Mouse (Mus musculus): ENCODE measurements around the gene Limk1. TPM values are rescaled to one million over a fixed set of nuclear protein-coding genes. Genes with fewer than 3 reads are reported as not detected.
A peak's percentile ranks its signal among the peaks of the same experiment; 100 is the strongest.

The Limk1 gene
- polyA plus RNA-seq, 1 experiment from 2014 or later, result 19.0 TPM

DNA sequence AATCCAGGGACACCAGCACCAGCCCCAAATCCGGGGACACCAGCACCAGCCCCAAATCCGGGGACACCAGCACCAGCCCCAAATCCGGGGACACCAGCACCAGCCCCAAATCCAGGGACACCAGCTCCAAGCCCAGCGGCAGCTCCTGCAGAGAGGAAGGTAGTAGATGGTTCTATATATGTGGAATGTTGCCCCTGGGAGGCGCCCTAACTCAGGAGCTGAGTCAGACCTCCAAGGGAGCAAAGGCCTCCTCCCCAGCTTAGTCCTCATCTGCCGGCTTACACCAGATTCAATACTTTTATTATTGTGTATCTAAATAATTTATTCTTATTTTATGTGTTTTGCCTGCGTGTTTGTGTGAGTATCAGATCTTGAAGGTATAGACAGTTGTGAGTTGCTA is 22.7 kb upstream of the Limk1 start:
- no peaks in the 10 kb centered on the region for H3K36me3 ChIP-seq (ENCODE audit: control insufficient read depth, insufficient read depth)
- no peak for ATAC-seq
- 68% methylated on average over 7 of the region's 7 CpGs for WGBS

DNA sequence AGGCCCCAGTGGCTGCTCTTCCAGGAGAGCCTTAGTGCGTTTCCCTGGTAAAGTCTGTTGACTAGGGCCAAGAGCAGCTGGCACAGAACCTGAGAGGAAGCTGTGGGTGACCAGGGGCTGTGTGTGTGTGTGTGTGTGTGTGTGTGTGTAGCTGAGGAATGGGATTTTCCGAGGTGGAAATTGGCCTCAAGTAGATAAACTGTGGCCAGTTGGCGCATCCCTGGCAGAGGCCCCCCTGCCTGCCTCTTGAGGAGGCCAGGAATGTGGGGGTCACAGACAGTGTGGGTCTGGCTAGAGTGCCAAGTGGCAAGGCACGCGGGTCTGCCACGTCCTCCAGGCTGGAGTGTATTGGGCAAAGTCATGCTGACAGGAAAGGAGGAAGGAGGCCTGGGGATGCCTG is 20.9 kb upstream of the Limk1 start:
- Histone ChIP-seq H3K4me3 (replicated peaks; ENCODE audit: low read length) (no peak overlapping the region), H3K27me3 (replicated peaks; ENCODE audit: control insufficient read depth, insufficient read depth, low read length) (no peaks in the 10 kb centered on the region), H3K4me1 (replicated peaks; ENCODE audit: control insufficient read depth, insufficient read depth, low read length) (no peaks in the 10 kb centered on the region), H3K27ac (ENCODE audit: low read length) (no peak overlapping the region), H3K9ac (replicated peaks; ENCODE audit: low read depth, low read length) (no peak overlapping the region), H3K9me3 (ENCODE audit: control insufficient read depth, low read length) (no peaks in the 10 kb centered on the region), H3K36me3 (ENCODE audit: control insufficient read depth, insufficient read depth) (no peaks in the 10 kb centered on the region), H3K4me2 (ENCODE audit: low read length) (no peak overlapping the region)
- 51% methylated on average over 6 of the region's 6 CpGs for WGBS
- ATAC-seq, result no peak

More for the DNA sequence above, 22.7 kb upstream of the Limk1 start:
- Histone ChIP-seq H3K27me3 (replicated peaks; ENCODE audit: control insufficient read depth, insufficient read depth, low read length) (no peaks in the 10 kb centered on the region), H3K4me1 (replicated peaks; ENCODE audit: control insufficient read depth, insufficient read depth, low read length) (no peaks in the 10 kb centered on the region), H3K9ac (replicated peaks; ENCODE audit: low read depth, low read length) (no peak overlapping the region), H3K4me3 (replicated peaks; ENCODE audit: low read length) (no peak overlapping the region), H3K27ac (ENCODE audit: low read length) (no peak overlapping the region), H3K4me2 (ENCODE audit: low read length) (no peak overlapping the region), H3K9me3 (ENCODE audit: control insufficient read depth, low read length) (no peaks in the 10 kb centered on the region)

DNA sequence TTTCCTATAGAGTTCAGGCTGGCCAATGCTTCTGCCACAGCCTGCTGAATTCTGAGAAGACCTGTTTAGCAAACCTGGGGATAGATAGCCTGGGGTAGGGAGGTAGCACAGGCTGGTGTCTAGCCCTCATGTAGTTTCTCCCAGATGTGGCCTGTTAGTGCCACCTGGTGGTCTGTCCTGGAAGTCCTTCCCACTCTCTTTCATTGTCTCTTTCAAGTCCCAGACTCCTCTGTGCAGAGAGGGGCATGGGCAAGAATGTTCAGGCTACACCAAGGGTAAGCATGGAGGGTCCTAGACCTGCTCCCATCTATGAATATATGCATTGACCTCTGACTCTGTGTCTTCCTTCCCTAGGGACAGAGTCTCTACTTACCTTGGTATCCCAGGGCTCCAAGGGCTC is 15.8 kb upstream of the Limk1 start:
- H3K27me3 ChIP-seq (replicated peaks; ENCODE audit: control insufficient read depth, insufficient read depth, low read length), result no peaks in the 10 kb centered on the region
- H3K4me1 ChIP-seq (replicated peaks; ENCODE audit: control insufficient read depth, insufficient read depth, low read length), result no peaks in the 10 kb centered on the region
- no peaks in the 10 kb centered on the region for H3K9me3 ChIP-seq (ENCODE audit: control insufficient read depth, low read length)
- H3K4me2 ChIP-seq (ENCODE audit: low read length), result no peak overlapping the region
- no peaks in the 10 kb centered on the region for H3K36me3 ChIP-seq (ENCODE audit: control insufficient read depth, insufficient read depth)
- no peak overlapping the region for H3K4me3 ChIP-seq (replicated peaks; ENCODE audit: low read length)
- no peak overlapping the region for H3K27ac ChIP-seq (ENCODE audit: low read length)
- ATAC-seq, result peak; percentile 69
- no peak overlapping the region for H3K9ac ChIP-seq (replicated peaks; ENCODE audit: low read depth, low read length)

DNA sequence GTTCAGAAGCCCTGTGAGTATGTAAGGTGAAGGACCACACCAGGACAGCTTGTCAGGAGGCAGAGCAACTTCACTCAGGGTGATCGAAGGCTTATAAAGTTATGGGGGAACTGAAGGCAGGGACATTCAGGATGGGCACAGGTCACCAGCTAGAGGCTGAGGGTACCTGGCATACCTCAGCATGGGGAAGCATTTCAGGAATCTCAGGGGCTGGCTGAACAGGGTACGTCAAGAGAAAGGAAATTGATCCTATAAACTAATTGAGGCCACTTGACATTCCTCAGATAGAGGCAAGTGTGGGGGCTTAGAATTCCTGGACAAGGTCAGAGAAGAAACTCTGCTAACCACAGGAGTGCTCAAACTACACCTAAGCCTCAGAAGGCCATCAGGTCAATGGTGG is 7.1 kb upstream of the Limk1 start:
- no peaks in the 10 kb centered on the region for H3K27me3 ChIP-seq (replicated peaks; ENCODE audit: control insufficient read depth, insufficient read depth, low read length)
- no peak overlapping the region for H3K4me3 ChIP-seq (replicated peaks; ENCODE audit: low read length)
- H3K4me2 ChIP-seq (ENCODE audit: low read length), result no peak overlapping the region
- H3K4me1 ChIP-seq (replicated peaks; ENCODE audit: control insufficient read depth, insufficient read depth, low read length), result no peaks in the 10 kb centered on the region
- H3K27ac ChIP-seq (ENCODE audit: low read length), result no peak overlapping the region
- ATAC-seq, result no peak
- no peaks in the 10 kb centered on the region for H3K9me3 ChIP-seq (ENCODE audit: control insufficient read depth, low read length)
- WGBS, result 76% methylated on average over 2 of the region's 2 CpGs
- H3K36me3 ChIP-seq (ENCODE audit: control insufficient read depth, insufficient read depth), result no peaks in the 10 kb centered on the region
- no peak overlapping the region for H3K9ac ChIP-seq (replicated peaks; ENCODE audit: low read depth, low read length)

DNA sequence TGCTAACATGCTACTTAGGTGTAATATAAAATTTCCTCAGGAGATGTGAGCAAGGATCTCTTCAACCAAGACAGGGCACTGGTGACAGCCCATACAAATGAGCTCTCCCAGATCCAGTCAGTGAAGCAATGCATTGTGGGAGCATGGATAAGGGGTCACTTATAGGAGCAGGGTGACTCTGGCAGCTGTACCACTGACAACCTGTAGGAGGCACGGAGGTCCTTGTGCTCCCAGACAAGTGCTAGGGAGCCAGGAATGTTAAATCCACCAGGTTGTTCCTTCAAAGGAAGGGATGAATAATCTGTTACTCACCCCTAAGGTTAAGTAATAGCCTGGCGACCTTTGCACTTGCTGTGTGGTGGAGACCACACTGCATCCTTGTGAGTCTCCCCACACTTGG is 6.7 kb upstream of the Limk1 start:
- Histone ChIP-seq H3K9ac (replicated peaks; ENCODE audit: low read depth, low read length) (no peak overlapping the region), H3K4me1 (replicated peaks; ENCODE audit: control insufficient read depth, insufficient read depth, low read length) (no peaks in the 10 kb centered on the region), H3K36me3 (ENCODE audit: control insufficient read depth, insufficient read depth) (no peaks in the 10 kb centered on the region), H3K4me2 (ENCODE audit: low read length) (no peak overlapping the region), H3K9me3 (ENCODE audit: control insufficient read depth, low read length) (no peaks in the 10 kb centered on the region), H3K27ac (ENCODE audit: low read length) (no peak overlapping the region), H3K4me3 (replicated peaks; ENCODE audit: low read length) (no peak overlapping the region), H3K27me3 (replicated peaks; ENCODE audit: control insufficient read depth, insufficient read depth, low read length) (no peaks in the 10 kb centered on the region)
- 23% methylated on average over 2 of the region's 2 CpGs for WGBS
- ATAC-seq, result no peak

DNA sequence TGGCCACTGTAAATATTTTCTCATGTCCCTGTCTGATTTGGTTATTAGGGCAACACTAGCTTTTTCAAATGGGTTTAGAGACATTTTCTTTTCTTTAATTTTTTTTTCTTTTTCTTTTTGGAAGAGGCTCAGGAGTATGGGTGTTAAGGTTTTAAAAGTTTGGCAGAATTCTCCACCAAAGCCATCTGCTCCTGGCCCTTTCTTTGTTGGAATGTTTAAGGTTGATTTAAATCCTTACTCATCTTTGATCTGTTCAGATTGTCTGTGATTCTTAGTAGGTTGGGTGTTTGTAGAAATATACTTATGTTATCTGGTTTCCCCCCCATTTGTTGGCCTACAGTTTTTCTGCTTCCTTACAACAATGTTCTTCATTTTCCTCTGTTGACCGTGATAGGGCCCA is 4.3 kb upstream of the Limk1 start:
- ATAC-seq, result no peak
- H3K4me2 ChIP-seq (ENCODE audit: low read length), result no peak overlapping the region
- H3K27ac ChIP-seq (ENCODE audit: low read length), result no peak overlapping the region
- H3K4me3 ChIP-seq (replicated peaks; ENCODE audit: low read length), result no peak overlapping the region
- no peak overlapping the region for H3K9ac ChIP-seq (replicated peaks; ENCODE audit: low read depth, low read length)
- 81% methylated on average over 1 of the region's 1 CpGs for WGBS
- peaks cover 5% of the 10 kb centered on the region for H3K4me1 ChIP-seq (replicated peaks; ENCODE audit: control insufficient read depth, insufficient read depth, low read length)
- H3K9me3 ChIP-seq (ENCODE audit: control insufficient read depth, low read length), result no peaks in the 10 kb centered on the region
- H3K27me3 ChIP-seq (replicated peaks; ENCODE audit: control insufficient read depth, insufficient read depth, low read length), result no peaks in the 10 kb centered on the region
- H3K36me3 ChIP-seq (ENCODE audit: control insufficient read depth, insufficient read depth), result no peaks in the 10 kb centered on the region

DNA sequence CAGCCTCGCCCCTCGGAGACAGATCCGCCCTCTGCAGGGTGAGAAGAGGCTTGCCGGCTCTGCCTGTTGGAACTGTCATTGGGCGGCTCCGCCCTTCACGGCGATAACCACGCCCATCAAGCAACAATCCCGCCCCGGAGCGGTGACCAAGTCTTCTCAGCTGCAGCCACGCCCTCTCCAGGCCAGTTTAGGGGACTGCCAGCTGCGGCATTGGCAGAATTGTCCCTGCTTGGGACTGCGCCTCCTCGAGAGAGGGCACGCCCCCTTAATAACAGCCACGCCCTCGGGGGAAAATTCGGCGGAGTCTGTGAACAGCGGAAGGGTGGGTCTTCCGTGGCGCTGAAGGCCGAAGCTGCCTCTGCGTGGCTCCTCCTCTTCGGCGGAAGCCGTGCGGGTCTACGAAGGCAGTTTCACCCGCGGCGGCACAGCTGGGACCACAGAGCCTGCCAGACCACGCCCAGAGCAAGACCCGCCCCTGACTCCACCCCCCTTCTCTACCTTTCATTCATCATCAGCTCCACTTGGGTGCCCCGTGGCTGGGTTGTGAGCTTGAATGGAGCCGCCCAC is 403 bp upstream of the Limk1 start:
- under 1% methylated on average over 37 of the region's 38 CpGs for WGBS

DNA sequence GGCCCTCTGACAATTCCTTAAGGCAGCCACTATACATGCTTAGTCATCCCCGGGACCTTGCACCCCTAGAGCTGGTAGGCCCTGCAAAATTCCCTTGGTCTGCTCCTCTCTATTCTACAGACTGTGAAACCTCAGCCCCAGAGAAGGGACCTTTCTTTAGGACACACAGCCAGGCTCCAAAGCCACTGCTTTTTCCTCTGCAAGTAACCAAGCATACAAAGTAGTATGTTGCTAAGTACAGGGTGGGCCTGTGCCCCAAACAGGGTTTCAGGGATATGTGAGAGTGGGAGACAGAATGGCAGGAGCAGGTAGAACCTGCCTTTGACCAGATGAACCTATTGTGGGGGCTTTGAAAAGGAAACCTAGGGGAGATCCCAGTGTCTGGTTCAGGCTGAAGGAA is 1.2 kb downstream of the Limk1 start:
- Histone ChIP-seq H3K27ac (ENCODE audit: low read length) (no peak overlapping the region), H3K4me3 (replicated peaks; ENCODE audit: low read length) (peak overlapping the region; percentile 94), H3K9ac (replicated peaks; ENCODE audit: low read depth, low read length) (peak overlapping the region; percentile 92), H3K9me3 (ENCODE audit: control insufficient read depth, low read length) (no peaks in the 10 kb centered on the region), H3K27me3 (replicated peaks; ENCODE audit: control insufficient read depth, insufficient read depth, low read length) (no peaks in the 10 kb centered on the region), H3K4me1 (replicated peaks; ENCODE audit: control insufficient read depth, insufficient read depth, low read length) (peaks cover 14% of the 10 kb centered on the region), H3K4me2 (ENCODE audit: low read length) (peak overlapping the region; percentile 89), H3K36me3 (ENCODE audit: control insufficient read depth, insufficient read depth) (peaks cover 17% of the 10 kb centered on the region)
- 74% methylated on average over 1 of the region's 1 CpGs for WGBS
- ATAC-seq, result no peak

More for the DNA sequence above, 403 bp upstream of the Limk1 start:
- H3K4me2 ChIP-seq (ENCODE audit: low read length), result peak overlapping the region; percentile 70
- no peaks in the 10 kb centered on the region for H3K27me3 ChIP-seq (replicated peaks; ENCODE audit: control insufficient read depth, insufficient read depth, low read length)
- H3K36me3 ChIP-seq (ENCODE audit: control insufficient read depth, insufficient read depth), result peaks cover 14% of the 10 kb centered on the region
- peak overlapping the region; percentile 94 for H3K27ac ChIP-seq (ENCODE audit: low read length)
- no peaks in the 10 kb centered on the region for H3K9me3 ChIP-seq (ENCODE audit: control insufficient read depth, low read length)
- peak overlapping the region; percentile 94 for H3K4me3 ChIP-seq (replicated peaks; ENCODE audit: low read length)
- peak overlapping the region; percentile 92 for H3K9ac ChIP-seq (replicated peaks; ENCODE audit: low read depth, low read length)
- H3K4me1 ChIP-seq (replicated peaks; ENCODE audit: control insufficient read depth, insufficient read depth, low read length), result peaks cover 14% of the 10 kb centered on the region
- ATAC-seq, result peak; percentile 97

DNA sequence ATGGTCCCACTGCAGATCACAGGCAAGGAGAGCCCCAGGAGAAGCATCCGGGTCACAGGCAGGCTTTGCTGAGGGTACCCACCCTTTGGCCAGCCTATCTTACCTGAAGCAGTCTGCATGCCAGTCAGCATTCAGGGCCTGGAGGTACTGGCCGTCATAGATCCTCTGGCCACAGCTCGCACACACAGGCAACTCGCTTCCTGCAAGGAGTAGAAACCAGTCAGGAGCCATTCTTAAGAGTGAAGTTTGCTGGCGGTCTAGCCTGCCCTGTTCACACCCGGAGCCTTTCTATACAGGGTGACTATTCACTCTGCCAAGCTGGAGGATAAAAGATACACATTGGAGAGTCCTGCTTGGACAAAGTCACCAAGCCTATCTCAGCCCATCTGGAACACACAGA is 1.9 kb downstream of the Limk1 start:
- 85% methylated on average over 6 of the region's 6 CpGs for WGBS
- Histone ChIP-seq H3K4me1 (replicated peaks; ENCODE audit: control insufficient read depth, insufficient read depth, low read length) (peaks cover 14% of the 10 kb centered on the region), H3K27me3 (replicated peaks; ENCODE audit: control insufficient read depth, insufficient read depth, low read length) (no peaks in the 10 kb centered on the region), H3K4me3 (replicated peaks; ENCODE audit: low read length) (no peak overlapping the region), H3K9ac (replicated peaks; ENCODE audit: low read depth, low read length) (no peak overlapping the region), H3K4me2 (ENCODE audit: low read length) (no peak overlapping the region), H3K27ac (ENCODE audit: low read length) (no peak overlapping the region), H3K9me3 (ENCODE audit: control insufficient read depth, low read length) (no peaks in the 10 kb centered on the region), H3K36me3 (ENCODE audit: control insufficient read depth, insufficient read depth) (peaks cover 17% of the 10 kb centered on the region)
- ATAC-seq, result no peak

DNA sequence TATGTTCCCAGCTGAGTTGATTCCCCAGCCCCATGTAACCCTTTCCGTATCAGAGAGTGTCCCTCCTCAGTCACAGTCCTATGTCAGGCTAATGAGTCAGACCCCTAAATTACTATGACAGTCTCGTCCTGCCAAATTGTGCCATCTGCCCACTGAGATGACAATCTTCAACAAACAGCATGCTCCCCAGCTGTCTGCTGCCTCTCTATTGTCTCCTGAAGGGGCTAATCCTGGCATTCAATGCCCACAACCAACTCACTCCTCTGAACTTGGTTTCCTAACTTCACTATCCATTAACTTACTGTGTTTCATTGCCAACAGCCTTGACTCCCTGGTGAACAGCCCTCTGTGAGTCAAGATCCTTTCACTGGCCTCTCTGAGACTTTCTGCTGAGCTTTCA is 4.0 kb downstream of the Limk1 start:
- H3K4me3 ChIP-seq (replicated peaks; ENCODE audit: low read length), result no peak overlapping the region
- no peaks in the 10 kb centered on the region for H3K27me3 ChIP-seq (replicated peaks; ENCODE audit: control insufficient read depth, insufficient read depth, low read length)
- H3K36me3 ChIP-seq (ENCODE audit: control insufficient read depth, insufficient read depth), result peaks cover 17% of the 10 kb centered on the region
- no peaks in the 10 kb centered on the region for H3K9me3 ChIP-seq (ENCODE audit: control insufficient read depth, low read length)
- ATAC-seq, result no peak
- no peak overlapping the region for H3K9ac ChIP-seq (replicated peaks; ENCODE audit: low read depth, low read length)
- peaks cover 12% of the 10 kb centered on the region for H3K4me1 ChIP-seq (replicated peaks; ENCODE audit: control insufficient read depth, insufficient read depth, low read length)
- 57% methylated on average over 2 of the region's 2 CpGs for WGBS
- H3K27ac ChIP-seq (ENCODE audit: low read length), result no peak overlapping the region
- H3K4me2 ChIP-seq (ENCODE audit: low read length), result no peak overlapping the region
